Mouse (Mus musculus): Measurements from ENCODE around the gene Trex1.

Gene Trex1

DNA sequence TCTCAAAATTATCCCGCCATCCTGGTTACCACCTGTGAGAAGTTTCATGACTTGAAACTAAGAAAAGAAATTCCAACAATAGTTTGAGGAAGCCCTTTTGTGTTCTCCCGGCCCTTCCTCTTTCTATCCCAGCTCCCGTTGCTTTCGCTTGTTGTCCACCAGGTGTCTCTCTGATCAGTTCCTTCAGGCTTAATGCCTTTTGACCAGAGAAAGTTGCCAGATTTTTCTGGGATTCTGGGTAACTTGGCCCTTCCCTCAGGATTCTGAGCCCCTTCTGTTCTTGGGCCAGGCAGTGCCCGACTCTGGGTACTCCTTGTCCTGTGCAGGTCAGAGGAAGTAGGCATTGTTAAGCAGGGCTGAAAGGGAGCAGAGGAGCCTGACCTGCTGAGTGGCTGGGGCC lies 28.5 kb upstream of the Trex1 start:
- no peak for DNase-seq (ENCODE audit: low spot score)

DNA sequence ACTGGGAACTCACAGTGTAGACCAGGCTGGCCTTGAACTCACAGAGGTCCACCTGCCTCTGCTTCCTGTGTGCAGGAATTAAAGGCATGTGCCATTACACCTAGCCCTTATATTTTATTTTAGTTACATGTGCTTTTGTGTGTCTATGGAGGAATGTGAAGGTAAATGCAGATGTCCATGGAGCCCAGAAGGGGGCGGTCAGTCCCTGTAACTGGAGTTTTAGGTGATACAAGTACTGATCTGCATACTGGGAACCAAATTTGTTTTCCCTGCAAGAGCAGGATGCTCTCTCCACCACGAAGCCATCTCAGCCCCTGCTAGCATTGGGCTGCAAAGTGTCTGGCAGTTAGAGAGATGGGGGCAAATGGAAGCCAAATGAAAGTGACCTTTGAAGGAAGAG lies 25.4 kb upstream of the Trex1 start:
- no peak for DNase-seq (ENCODE audit: low spot score)

DNA sequence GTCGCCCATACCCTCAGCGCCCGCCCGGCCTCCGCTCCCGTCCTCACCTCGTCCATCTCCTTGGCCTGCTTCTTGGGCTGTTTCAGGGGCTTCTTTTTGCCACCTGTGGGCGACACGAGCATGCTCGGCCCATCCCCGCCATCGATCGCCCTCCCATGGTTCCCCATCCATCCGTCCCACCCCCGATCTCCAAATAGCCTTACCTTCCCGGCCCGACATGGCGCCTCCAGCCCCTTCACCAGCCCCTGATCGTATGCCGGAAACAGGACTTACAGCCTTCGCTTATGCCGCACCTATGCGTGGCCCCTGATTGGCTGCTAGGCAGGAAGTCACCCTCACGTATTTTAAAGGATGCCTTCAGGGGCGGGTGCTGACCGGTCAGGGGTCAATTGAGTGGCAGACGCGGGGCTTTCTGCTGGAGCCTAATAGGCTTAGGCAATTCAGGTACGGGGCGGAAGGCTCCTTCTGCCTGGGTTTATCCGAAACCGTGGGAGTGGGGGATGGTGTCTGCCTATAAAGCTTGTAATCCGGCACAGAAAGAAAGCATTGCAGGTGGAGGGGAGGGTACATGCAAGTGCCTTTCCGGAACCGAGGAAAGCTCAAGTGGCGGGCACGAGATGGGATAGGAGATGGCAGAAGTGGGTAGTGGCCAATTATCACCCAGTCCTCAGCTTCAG lies 22.7 kb upstream of the Trex1 start, which contains the start of the genes Ccdc51 and Tma7:
TSS of gene Ccdc51 (plus strand) at position 370 of the 677 bp plus-strand sequence.
TSS of gene Tma7 (minus strand) at position 464 of the 677 bp plus-strand sequence.
- peak; percentile 86 for DNase-seq (ENCODE audit: low spot score)

GRCm38 (mm10) chr9:109081749-109082123 lies 22.2 kb upstream of the Trex1 start:
- no peak for DNase-seq (ENCODE audit: low spot score)

GRCm38 (mm10) chr9:109080516-109080915 lies 21.0 kb upstream of the Trex1 start:
- no peak for DNase-seq (ENCODE audit: low spot score)

DNA sequence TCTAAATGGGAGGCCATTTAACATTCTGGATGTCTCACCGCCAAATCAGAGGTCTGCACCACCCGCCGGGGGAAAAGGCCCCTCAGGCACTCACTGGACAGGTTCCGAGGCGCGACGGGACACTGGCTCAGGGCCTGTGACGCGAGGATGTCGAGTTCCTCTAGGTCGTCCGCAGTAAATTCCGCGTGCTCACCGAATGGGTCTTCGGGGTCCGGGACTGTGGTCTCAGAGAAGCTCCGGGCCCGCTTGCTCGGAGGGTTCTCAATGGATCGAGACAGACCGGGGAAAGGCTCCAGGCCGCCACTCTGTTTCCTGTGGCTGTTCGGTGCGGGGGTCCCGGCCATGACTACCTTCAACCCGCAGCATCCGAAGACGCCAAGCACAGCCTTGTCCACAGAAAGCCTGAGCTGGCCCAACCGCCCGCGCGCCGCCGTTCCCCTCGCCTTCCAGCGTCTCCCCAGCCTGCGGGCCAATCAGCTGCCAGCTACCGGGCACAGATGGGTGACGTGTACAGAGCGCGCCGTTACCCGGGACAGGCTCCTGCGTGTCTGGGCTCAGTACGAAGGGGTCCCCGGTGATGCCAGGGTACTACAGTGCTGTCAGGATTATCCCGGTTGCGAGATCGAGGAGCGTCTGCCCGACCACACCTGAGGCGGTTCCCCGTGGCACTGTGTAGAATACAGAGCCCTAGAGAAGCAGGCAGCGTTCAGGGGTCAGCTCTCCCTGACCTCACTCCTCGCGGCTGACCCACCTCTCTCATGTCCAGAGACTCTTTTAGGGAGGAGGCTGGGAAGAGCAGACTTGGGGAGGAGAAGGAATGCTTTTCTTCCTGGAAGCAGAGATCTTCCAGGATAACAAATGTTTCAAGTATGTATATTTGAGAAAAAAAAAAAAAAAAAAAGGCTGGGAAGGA lies 14.4 kb upstream of the Trex1 start, which contains the start of gene Atrip:
TSS of gene Atrip (minus strand) at position 464 of the 913 bp plus-strand sequence.
- peak; percentile 89 for DNase-seq (ENCODE audit: low spot score)

DNA sequence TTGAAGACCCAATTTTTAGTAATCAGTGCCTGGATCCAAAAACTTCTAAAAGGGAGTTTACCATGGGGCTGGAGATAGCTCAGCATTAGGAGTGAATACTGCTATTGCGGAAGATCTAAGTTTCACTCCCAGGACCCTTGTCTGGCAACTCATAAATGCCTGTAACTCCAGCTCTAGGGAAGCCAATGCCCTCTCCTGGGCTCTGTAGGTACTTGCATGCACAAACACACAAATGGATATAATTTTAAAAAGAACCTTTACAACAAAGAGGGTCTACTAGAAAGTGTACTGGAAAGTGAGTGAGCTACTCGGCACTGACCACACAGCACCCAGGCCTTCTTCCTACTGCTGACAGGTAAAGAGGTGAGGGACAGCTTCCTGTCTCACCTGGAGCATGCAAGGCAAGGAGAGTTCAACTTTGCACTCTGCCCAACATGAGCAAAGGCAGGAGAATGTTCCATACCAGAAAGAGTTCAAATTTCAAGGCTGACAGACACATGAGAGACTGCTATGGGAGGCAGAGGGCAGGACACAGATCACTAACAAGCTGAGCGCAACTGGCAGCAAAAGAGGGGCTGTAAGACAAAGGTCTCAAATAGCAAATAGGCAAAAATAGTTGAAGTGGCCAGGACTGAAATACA lies 8.7 kb upstream of the Trex1 start:
- no peak for DNase-seq (ENCODE audit: low spot score)

- no peak for DNase-seq (ENCODE audit: low spot score)
Measured at GRCm38 (mm10) chr9:109060898-109061295, 1.4 kb upstream of the Trex1 start.

DNA sequence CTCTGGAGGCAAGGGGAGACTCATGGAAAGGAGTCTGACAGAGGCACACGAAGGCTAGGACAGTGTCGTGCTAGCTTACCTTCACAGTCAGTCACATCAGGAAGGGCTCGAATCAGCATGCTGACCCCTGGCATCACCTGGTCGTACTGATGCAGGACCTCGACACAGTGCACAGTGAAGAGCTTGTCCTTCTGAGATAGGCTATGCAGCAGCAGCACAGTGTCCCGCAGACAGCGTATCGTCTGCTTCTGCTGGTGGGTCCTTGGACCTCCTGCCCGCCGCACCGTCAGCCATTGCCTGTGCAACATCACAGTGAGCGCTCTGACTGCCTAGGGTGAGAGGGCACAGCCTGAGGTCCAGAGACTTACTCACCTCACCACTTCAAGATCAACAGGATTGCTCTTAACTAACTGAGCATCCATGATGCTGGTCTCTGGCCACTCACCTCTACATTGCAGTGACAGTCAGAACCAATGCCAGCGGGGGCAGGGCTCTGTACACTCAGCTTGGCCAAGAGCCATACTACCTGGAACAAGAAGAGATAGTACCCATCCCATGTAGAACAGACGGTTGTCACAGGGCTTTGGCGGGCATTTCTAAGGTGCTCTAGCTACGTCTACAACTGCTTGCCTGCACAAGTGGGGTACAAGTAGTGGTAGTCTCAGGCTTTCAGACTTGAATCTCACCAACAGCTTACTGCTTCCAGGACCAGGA lies 807 bp upstream of the Trex1 start:
- no peak for DNase-seq (ENCODE audit: low spot score)

DNA sequence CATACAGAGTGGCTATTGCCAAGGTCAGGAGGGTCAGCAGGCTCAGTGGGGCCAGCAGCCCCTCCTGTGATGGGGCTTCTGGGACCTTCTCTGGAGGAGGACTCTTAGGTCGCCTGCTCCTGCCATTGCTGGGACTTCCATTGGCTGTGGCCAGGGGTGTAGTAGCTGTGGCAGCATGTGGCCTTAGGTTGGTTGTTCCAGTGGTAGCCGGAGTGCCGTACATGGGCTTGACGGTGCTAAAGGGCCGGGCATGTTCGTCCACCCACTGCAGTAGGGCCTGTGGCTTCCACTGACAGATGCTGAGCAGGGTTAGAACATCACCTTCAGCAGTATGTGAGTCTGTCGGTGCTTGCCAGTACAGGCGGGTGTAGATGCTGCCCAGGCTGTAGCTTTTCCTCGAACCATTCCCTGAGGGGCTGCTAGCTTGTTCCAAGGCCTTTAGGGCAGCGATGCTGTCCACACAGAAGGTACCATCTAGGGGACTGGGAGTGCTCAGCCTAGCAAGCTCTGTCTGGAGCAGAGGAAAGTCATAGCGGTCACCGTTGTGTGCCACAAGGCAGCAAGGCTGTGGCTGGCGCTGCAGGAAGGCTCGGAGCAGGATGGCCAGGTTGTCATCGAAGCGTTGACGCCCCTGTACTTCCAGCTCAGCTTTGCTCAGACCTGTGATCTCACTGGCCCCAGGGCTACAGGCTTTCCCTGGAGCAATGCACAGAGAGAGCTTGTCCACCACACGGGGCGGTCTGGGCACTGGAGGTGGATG lies 1.3 kb downstream of the Trex1 start:
- peak; percentile 57 for DNase-seq (ENCODE audit: low spot score)

- no peak for DNase-seq (ENCODE audit: low spot score)
Measured at GRCm38 (mm10) chr9:109057543-109057942, 2.0 kb downstream of the Trex1 start.

DNA sequence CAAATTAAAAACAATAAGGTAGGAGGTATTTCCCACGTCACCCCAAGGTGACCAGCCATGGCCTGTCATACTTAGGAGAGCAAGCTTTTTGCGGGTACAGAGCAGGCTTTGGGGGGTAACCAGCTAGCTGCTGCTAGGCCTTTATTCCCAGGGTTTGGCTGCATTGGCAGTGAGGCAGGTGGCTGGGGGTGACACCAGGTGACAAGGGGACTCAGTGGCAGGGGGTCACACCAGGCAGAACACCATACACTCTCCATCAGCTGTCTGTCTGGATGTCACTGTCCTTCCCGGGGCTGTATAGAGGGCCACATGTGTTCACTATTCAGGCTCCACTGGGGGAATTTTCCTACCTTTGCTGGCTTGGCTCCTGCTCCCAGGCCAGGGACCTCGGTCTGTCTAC lies 2.6 kb downstream of the Trex1 start:
- DNase-seq (ENCODE audit: low spot score), result no peak

GRCm38 (mm10) chr9:109056081-109056690 lies 3.3 kb downstream of the Trex1 start:
- peak; percentile 26 for DNase-seq (ENCODE audit: low spot score)

DNA sequence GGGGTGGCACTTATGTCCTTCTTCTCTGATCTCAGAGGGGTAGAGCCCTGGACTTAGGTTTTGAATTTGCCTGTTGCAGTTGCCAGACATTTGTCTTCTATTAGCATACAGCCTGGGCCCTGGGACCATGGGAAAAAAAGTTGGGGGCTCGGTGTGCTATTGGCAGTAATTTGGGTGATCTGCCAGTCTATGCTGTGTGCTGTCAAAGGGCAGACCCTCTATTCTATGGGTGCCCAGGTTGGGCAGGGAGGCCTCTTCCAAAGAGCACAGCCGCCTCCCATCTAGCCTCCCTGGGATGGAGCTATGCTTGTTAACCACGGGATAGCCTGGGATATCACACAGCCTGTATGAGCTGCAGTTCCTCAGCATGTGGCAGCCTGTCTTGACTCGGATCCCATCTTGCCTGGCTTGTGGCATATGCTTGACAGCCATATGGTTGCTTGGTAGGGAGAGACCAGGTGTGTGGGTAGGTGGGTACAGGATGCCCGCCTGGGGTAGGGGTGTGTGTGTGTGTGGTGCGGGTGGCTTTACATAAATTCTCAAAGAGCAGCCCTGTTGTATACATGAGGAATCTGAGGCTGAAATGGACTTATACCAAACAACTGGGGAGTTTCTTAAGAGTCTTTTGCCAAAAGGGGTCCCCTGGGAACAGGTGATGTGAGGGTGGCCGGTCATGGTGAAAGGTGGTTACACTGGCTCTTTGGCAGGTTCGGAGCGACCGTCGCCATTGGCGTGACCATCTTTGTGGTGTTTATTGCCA lies 4.1 kb downstream of the Trex1 start:
- peak; percentile 34 for DNase-seq (ENCODE audit: low spot score)

DNA sequence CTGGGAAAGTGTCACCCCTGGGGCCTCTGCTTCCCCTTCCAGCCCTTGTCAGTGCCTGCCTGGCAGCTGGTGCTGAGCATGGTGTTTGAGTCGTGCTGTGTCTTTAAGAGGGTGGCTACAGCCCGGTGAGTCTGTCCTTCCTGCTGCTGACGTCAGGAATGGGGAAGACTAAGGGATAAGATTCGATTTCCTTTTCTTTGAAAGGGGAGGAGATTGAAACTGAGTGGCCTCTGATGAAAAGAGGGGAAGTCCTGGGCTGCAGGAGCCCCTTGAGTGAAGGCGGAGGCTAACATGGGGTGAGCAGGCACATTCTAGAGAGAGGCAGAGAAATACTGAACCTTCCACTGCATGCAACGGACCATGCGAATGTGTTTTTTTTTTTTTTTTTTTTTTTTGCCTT lies 4.8 kb downstream of the Trex1 start:
- peak; percentile 78 for DNase-seq (ENCODE audit: low spot score)

DNA sequence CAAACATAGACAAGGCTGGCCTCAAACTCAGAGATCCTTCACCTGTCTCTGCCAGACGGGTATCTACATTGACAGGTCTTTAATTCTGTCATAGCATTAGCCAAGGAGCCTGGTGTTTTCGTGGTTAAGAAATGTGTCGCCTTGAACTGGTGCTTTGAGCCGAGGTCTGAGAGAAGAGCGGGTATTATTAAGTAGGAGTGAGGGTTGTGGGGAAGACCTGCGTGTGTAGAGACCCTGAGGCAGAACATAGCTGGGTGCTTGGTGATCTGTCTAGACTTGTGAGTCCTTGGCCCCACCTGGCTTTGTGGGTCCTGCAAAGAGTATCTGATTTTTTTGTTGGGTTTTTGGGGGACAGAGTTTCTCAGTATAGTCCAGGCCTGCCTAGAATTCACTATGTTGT lies 5.7 kb downstream of the Trex1 start:
- peak; percentile 15 for DNase-seq (ENCODE audit: low spot score)

DNA sequence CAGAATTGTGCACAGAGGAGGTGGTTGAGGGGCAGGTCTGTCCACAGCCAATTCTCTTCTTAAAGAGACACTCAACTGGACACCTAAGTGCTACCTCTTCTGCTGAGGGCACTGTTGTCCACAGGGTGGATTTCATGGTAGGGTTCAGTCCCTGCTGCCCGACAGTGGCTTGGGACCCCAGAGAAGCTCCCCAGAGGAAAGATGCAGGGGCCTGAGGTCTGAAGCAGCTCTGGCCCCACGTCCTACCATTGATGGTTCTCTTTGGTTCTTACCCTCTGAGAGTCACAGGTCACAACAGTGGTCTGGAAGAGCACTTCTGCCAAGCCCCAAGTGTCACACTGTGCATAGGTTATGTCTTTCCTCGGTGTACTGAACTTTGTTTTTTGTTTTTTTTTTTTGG lies 6.2 kb downstream of the Trex1 start:
- DNase-seq (ENCODE audit: low spot score), result no peak

GRCm38 (mm10) chr9:109052490-109053260 lies 6.9 kb downstream of the Trex1 start:
- peak; percentile 80 for DNase-seq (ENCODE audit: low spot score)
